Mouse (Mus musculus): Measurements from ENCODE around the gene Ppp2r5b.

DNA sequence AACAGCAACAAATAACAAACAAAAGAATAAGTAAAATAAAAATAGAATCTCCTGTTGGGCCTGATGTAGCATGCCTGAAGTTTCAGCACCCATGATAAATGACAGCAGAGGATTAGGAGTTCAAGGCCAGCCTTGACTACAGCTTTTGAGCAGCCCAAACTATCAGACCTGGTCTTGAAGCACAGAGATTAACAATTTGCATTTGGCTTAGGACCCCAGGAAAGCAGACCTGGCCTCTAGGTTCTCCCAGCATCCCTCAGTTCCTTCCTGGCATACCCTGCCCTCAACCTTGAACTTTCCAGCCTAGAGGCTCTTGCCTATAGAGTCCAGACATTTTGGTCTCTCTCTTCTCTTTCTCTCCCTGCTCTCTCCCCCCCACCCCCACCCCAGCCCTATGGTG is 3.1 kb upstream of the Ppp2r5b start:
- TF ChIP-seq RCOR1 (conservative IDR thresholded peaks at IDR 0.05; ENCODE audit: low read depth, low read length) (no peak), JUND (conservative IDR thresholded peaks at IDR 0.05; ENCODE audit: low read depth, low read length) (no peak), CTCF (conservative IDR thresholded peaks at IDR 0.05 in 1 of 2, IDR thresholded peaks at IDR 0.05 in 1 of 2; ENCODE audit: low read depth in 2 of 2, low read length in 2 of 2) (no peak), MYC (IDR thresholded peaks at IDR 0.05; ENCODE audit: low read depth, low read length) (no peak)
